Mouse (Mus musculus): ENCODE results near the gene Ppp1r9a. TPM values are rescaled to one million over a fixed set of nuclear protein-coding genes. Genes with fewer than 3 reads are reported as not detected.

Gene Ppp1r9a
- polyA plus RNA-seq, 1 experiment from 2014 or later = 17.8 TPM

DNA sequence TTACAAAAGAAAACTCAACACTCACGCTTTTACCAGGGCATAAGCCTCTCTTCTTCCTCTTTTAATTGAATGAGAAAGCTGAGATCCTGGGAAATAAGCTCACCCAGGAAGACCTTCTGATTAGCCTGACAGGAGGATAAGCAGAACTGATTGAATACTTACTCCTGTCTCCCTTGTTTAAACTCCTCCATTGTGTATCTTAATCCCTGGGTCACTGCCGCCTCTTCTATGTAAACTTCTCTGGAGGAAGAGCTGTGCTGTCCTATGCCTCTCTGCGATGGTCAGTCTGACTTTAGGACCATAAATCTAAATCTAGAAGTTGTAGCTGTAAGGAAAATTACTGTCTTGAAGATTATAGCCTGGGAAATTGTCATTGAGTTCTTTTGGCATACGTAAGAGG, 86.0 kb downstream of the Ppp1r9a start:
- WGBS = 28% methylated on average over 4 of the region's 4 CpGs
- no peak overlapping the region for H3K27ac ChIP-seq (ENCODE audit: low read depth, low read length)
- H3K9me3 ChIP-seq (ENCODE audit: control insufficient read depth, low read length) = no peaks in the 10 kb centered on the region
- no peak overlapping the region for H3K4me2 ChIP-seq
- no peak overlapping the region for H3K4me3 ChIP-seq (ENCODE audit: low read depth, low read length)
- no peak for ATAC-seq (ENCODE audit: low FRiP score)
- peaks cover 12% of the 10 kb centered on the region for H3K4me1 ChIP-seq (ENCODE audit: control insufficient read depth, insufficient read depth, low read length)
- H3K9ac ChIP-seq (ENCODE audit: low read length) = no peak overlapping the region
- no peaks in the 10 kb centered on the region; the same call in 1 of the 2 replicates for H3K27me3 ChIP-seq (ENCODE audit: control insufficient read depth, insufficient read depth, low read length)
- no peak for DNase-seq (ENCODE audit: low spot score, missing footprints)
- H3K36me3 ChIP-seq (ENCODE audit: control insufficient read depth, insufficient read depth, low read length) = no peaks in the 10 kb centered on the region

DNA sequence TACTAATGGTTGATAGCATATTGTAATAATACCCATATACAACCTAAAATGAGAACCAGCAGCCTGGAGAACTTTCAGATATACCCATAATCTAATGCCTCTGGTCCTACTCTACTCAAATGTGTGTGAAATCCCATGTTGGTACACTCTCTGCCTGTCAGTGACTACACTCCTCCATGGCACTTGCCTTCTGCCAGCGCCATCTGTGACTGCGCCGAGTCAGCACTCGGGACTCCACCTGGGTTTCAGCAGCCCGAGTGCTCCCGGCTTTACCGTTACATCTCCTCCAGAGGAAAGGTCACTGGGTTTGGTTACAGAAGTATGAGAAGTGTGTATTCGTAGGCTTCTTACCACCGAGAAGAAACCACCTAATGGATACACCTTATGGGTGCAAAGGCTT, 89.6 kb downstream of the Ppp1r9a start:
- H3K4me1 ChIP-seq (ENCODE audit: control insufficient read depth, insufficient read depth, low read length) = peaks cover 26% of the 10 kb centered on the region
- H3K36me3 ChIP-seq (ENCODE audit: control insufficient read depth, insufficient read depth, low read length) = no peaks in the 10 kb centered on the region
- no peaks in the 10 kb centered on the region for H3K27me3 ChIP-seq (ENCODE audit: control insufficient read depth, insufficient read depth, low read length)
- no peaks in the 10 kb centered on the region for H3K9me3 ChIP-seq (ENCODE audit: control insufficient read depth, low read length)
- no peak overlapping the region for H3K27ac ChIP-seq (ENCODE audit: low read depth, low read length)
- ATAC-seq (ENCODE audit: low FRiP score) = no peak
- no peak overlapping the region for H3K9ac ChIP-seq (ENCODE audit: low read length)
- 98% methylated on average over 9 of the region's 9 CpGs for WGBS
- H3K4me3 ChIP-seq (ENCODE audit: low read depth, low read length) = no peak overlapping the region
- no peak overlapping the region for H3K4me2 ChIP-seq
- DNase-seq (ENCODE audit: low spot score, missing footprints) = no peak

DNA sequence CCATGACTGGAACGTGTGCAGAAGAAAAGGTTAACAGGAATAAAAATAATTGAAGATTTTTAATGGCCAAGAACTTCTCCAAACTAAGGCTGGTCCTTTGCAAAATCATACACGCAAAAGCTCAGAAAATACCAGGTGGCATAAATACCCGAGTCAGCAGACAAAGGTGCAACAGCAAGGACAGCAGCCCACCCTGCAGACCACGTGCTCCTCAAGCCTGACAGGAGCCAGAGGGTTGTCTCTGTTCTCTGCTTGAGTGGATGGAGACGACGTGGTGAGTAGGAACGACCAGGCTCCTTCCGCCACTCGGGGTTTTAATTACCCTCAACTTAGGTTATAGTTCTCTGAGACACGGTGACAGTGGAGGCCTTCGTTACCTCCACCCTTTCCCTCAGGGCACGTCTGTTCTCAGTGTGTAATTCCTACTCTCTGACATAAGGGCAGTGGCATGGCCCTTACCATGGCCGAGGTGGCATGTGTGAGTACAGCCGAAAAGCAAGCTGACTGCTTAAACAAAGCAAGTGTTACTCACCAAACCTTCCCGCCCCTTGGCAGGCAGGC, 91.0 kb downstream of the Ppp1r9a start:
- no peak for DNase-seq (ENCODE audit: low spot score, missing footprints)
- Histone ChIP-seq H3K9me3 (ENCODE audit: control insufficient read depth, low read length) (no peaks in the 10 kb centered on the region), H3K4me1 (ENCODE audit: control insufficient read depth, insufficient read depth, low read length) (peaks cover 19% of the 10 kb centered on the region), H3K9ac (ENCODE audit: low read length) (peak overlapping the region; percentile 34; the same call in 1 of the 2 replicates), H3K27ac (ENCODE audit: low read depth, low read length) (no peak overlapping the region), H3K36me3 (ENCODE audit: control insufficient read depth, insufficient read depth, low read length) (no peaks in the 10 kb centered on the region), H3K4me2 (peak overlapping the region; percentile 31), H3K4me3 (ENCODE audit: low read depth, low read length) (no peak overlapping the region), H3K27me3 (ENCODE audit: control insufficient read depth, insufficient read depth, low read length) (no peaks in the 10 kb centered on the region)
- ATAC-seq (ENCODE audit: low FRiP score) = peak; percentile 71
- 45% methylated on average over 15 of the region's 15 CpGs for WGBS

DNA sequence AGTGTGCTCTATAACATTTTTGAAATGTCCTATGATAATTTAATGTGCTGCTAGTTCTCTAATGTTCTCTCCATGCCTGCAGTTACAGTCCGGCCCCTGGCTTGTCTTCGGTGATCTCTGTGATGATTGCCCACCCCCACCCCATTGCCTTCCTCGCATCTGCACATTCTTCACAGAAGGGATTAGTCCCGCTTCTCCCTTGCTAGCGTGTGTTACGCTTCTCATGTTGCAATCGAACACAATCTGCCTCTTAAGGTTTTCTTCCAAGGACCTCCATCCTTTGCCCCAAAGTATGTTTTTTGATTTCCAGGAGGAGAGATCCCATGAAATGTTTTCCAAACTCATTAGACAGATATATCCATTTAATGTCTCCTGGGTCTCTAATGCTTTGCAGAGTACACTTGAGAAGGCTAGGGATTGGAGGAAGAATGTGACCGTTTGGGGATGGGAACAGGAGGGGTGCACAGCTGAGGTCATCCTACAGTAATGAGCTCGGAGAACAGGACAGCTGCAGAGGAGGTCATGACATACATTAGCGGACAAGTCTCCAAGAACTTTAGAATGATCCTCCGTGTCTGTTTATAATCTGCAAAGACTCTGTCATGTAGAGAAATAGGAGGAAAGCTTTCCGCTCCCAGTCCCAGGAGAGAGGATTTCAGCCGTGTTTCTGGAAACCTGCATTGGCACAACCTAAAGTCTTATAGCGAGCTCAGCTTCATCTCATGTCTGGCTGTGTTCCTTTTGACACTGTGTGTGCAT, 91.6 kb downstream of the Ppp1r9a start:
- Histone ChIP-seq H3K9me3 (ENCODE audit: control insufficient read depth, low read length) (no peaks in the 10 kb centered on the region), H3K27me3 (ENCODE audit: control insufficient read depth, insufficient read depth, low read length) (no peaks in the 10 kb centered on the region), H3K4me2 (peak overlapping the region; percentile 31), H3K9ac (ENCODE audit: low read length) (peak overlapping the region; percentile 34; the same call in 1 of the 2 replicates), H3K4me3 (ENCODE audit: low read depth, low read length) (no peak overlapping the region), H3K36me3 (ENCODE audit: control insufficient read depth, insufficient read depth, low read length) (no peaks in the 10 kb centered on the region), H3K27ac (ENCODE audit: low read depth, low read length) (peak overlapping the region; percentile 35), H3K4me1 (ENCODE audit: control insufficient read depth, insufficient read depth, low read length) (peaks cover 17% of the 10 kb centered on the region)
- peak; percentile 91 for DNase-seq (ENCODE audit: low spot score, missing footprints)
- peak; percentile 86 for ATAC-seq (ENCODE audit: low FRiP score)
- WGBS = 25% methylated on average over 14 of the region's 14 CpGs

DNA sequence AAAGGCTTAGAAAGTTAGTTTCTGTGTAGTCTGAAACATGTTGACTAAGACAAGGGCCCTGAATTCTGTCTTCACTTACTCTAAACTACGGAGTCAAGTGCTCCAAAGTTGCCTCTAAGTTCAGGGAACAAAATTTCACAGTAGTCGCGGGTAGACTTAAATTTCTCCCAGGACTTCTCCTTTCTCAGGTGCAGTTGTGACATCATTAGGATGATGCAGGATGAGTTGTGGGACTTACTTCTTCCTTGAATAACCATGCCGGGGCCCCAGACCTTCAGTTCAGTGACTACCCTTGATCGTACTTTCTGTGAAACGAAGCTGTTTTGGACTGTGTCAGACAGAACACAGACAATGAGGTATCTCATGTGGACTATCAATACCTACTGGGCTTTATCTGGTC, 94.9 kb downstream of the Ppp1r9a start:
- H3K9ac ChIP-seq (ENCODE audit: low read length) = no peak overlapping the region
- ATAC-seq (ENCODE audit: low FRiP score) = no peak
- no peaks in the 10 kb centered on the region for H3K9me3 ChIP-seq (ENCODE audit: control insufficient read depth, low read length)
- H3K4me3 ChIP-seq (ENCODE audit: low read depth, low read length) = no peak overlapping the region
- no peak for DNase-seq (ENCODE audit: low spot score, missing footprints)
- H3K36me3 ChIP-seq (ENCODE audit: control insufficient read depth, insufficient read depth, low read length) = no peaks in the 10 kb centered on the region
- no peak overlapping the region for H3K4me2 ChIP-seq
- H3K27me3 ChIP-seq (ENCODE audit: control insufficient read depth, insufficient read depth, low read length) = no peaks in the 10 kb centered on the region
- 92% methylated on average over 6 of the region's 6 CpGs for whole genome bisulfite sequencing
- H3K4me1 ChIP-seq (ENCODE audit: control insufficient read depth, insufficient read depth, low read length) = peaks cover 17% of the 10 kb centered on the region
- no peak overlapping the region for H3K27ac ChIP-seq (ENCODE audit: low read depth, low read length)

DNA sequence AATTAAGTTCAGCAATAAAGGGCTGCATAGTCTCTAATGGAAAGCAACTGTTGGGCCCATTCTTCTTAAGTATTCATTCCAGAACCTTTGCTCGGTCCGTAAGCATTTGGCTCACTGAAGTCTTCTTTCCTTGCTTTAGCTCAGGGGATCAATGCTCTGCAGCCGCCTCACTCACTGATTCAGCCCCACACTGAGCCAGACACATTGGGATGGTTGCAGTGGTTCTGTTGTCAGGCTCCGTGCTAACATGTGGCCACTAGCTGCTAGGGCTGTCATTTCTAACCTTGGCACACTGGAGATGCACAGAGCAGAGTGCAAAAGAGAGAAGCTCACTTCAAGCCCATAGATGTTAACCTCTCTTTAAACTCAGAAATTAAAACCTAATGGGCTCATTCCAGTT, 96.2 kb downstream of the Ppp1r9a start:
- Histone ChIP-seq H3K36me3 (ENCODE audit: control insufficient read depth, insufficient read depth, low read length) (no peaks in the 10 kb centered on the region), H3K4me3 (ENCODE audit: low read depth, low read length) (no peak overlapping the region), H3K4me1 (ENCODE audit: control insufficient read depth, insufficient read depth, low read length) (peaks cover 11% of the 10 kb centered on the region), H3K9me3 (ENCODE audit: control insufficient read depth, low read length) (no peaks in the 10 kb centered on the region), H3K9ac (ENCODE audit: low read length) (no peak overlapping the region), H3K4me2 (no peak overlapping the region), H3K27me3 (ENCODE audit: control insufficient read depth, insufficient read depth, low read length) (no peaks in the 10 kb centered on the region), H3K27ac (ENCODE audit: low read depth, low read length) (no peak overlapping the region)
- 69% methylated on average over 4 of the region's 4 CpGs for WGBS
- no peak for ATAC-seq (ENCODE audit: low FRiP score)
- DNase-seq (ENCODE audit: low spot score, missing footprints) = no peak

DNA sequence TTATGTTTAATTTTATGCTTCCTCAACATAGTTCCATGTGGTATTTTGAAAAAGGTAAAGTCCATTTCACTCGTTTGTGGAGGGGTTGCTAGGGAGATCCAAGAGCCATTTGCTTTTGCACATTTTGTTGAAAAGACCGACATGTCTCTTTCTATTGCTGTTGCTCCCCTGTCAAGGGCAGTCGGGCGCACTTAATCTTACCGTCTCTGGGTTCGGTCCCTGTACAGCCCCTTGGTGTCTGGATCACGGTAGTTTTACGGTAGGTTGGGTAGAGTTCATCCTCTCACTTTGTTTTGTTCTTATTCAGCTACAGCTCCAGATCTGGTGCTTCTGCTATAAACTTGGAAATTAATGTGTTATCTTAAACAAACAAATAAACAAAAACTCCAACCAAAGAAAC, 98.1 kb downstream of the Ppp1r9a start:
- ATAC-seq (ENCODE audit: low FRiP score) (no peak), DNase-seq (ENCODE audit: low spot score, missing footprints) (no peak)
- Histone ChIP-seq H3K4me3 (ENCODE audit: low read depth, low read length) (no peak overlapping the region), H3K27ac (ENCODE audit: low read depth, low read length) (no peak overlapping the region), H3K4me2 (no peak overlapping the region), H3K4me1 (ENCODE audit: control insufficient read depth, insufficient read depth, low read length) (no peaks in the 10 kb centered on the region), H3K27me3 (ENCODE audit: control insufficient read depth, insufficient read depth, low read length) (no peaks in the 10 kb centered on the region), H3K9ac (ENCODE audit: low read length) (no peak overlapping the region), H3K36me3 (ENCODE audit: control insufficient read depth, insufficient read depth, low read length) (no peaks in the 10 kb centered on the region), H3K9me3 (ENCODE audit: control insufficient read depth, low read length) (no peaks in the 10 kb centered on the region)
- WGBS = 53% methylated on average over 8 of the region's 8 CpGs

DNA sequence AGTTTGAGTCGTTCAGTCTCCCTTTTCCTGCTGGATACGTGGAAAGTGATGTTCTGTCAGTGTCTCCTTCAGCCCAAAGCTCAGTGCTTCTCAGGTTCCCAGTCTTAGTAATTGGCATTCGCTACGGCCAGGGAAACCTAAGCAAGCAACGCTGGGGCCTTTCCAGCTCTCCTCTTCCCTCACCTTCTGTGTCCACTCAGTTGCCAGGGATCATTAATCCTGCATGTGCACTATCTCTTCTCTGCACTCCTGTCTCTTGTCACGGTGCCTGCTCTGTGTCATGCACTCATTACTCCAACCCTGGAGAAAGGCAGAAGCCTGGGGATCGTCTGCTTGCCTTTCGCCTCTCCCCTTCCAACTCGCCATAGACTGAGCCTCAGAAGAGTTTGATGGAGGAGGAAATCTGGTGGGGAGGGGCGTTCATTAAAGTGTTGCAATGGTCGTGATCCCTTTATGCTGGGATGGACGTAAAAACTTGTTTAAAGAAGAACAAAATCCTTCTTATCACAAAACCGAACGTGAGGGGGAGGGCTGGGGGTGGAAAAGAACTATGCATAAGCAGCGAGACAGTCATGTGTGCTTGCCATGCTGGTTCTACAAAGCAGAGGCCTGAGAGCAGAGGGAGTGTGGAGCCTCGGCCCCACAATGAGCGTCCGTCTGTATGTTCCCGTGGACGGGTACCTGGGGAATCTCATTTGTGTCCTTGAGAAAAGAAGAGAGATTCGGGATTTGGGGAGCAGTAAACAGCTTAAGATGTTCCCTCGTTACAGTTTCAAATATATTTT, 103.0 kb downstream of the Ppp1r9a start:
- 58% methylated on average over 22 of the region's 22 CpGs for WGBS
- no peak overlapping the region for H3K4me3 ChIP-seq (ENCODE audit: low read depth, low read length)
- no peak overlapping the region for H3K27ac ChIP-seq (ENCODE audit: low read depth, low read length)
- ATAC-seq (ENCODE audit: low FRiP score) (peak; percentile 48; the same call in 1 of the 2 replicates), DNase-seq (ENCODE audit: low spot score, missing footprints) (no peak)
- H3K27me3 ChIP-seq (ENCODE audit: control insufficient read depth, insufficient read depth, low read length) = no peaks in the 10 kb centered on the region
- H3K9me3 ChIP-seq (ENCODE audit: control insufficient read depth, low read length) = no peaks in the 10 kb centered on the region
- peaks cover 3% of the 10 kb centered on the region for H3K4me1 ChIP-seq (ENCODE audit: control insufficient read depth, insufficient read depth, low read length)
- H3K36me3 ChIP-seq (ENCODE audit: control insufficient read depth, insufficient read depth, low read length) = no peaks in the 10 kb centered on the region
- H3K4me2 ChIP-seq = no peak overlapping the region
- no peak overlapping the region for H3K9ac ChIP-seq (ENCODE audit: low read length)

All from midbrain, embryonic 11.5 days (tissue).